Mouse (Mus musculus): ENCODE results near the gene Sgsm1.

DNA sequence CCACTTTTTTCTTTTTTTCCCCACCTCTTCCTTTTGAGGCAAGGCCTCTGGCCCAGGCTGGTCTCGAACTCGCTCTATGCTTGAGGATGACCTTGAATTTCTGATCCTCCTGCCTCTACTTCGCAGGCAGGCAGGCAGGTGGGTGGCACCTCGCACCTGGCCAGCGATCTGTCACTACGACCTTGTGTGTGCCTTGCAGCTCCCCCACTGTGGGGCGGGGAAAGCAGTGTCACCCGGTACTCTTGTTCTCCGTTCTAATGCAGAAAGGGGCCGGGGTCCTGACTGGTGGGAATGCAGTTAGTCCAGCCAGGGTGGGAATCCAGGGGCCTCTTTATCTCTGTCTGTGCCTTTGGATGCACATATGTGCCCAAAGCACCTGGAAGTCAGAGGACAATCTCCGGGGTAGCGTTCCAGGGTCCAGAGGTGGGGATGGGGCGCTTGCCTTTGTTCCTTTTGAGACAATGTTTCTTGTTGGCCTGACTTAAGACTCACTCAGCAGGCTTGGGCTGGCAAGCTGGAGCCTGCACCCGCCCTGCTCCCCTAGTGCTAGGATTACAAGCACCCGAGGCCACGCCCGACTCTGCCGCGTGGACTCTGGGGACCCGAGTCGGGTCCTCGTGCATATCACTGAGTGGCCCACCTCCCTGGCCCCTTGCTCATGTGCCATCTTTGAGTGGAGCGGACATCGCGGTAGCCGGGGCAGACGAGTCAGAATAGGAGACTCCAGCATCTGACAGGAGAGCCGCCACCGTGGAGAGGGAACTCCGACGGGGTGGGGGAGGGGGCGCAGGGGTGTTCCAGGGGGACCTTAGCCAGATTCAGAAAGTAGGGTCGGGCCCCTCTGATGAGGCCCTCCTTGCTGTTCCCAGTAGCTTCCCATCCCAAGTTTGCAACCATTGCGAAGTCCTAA is 24.3 kb upstream of the Sgsm1 start:
- TF ChIP-seq CTCF (IDR thresholded peaks at IDR 0.05; ENCODE audit: low read depth, low read length): no peak
- TF ChIP-seq TAL1 (conservative IDR thresholded peaks at IDR 0.05; ENCODE audit: low read depth, low read length): no peak
- no peak for TF ChIP-seq GATA1 (IDR thresholded peaks at IDR 0.05; ENCODE audit: borderline replicate concordance, low read length)
- TF ChIP-seq GATA2 (IDR thresholded peaks at IDR 0.05; ENCODE audit: borderline replicate concordance, low read depth, low read length): no peak
- TF ChIP-seq POLR2AphosphoS5 (IDR thresholded peaks at IDR 0.05; ENCODE audit: insufficient replicate concordance, low read depth, low read length): no peak

All from G1E (cell line).